Comparison of ENCODE assay signal across 8 mouse cellular contexts in the genomic region with DNA sequence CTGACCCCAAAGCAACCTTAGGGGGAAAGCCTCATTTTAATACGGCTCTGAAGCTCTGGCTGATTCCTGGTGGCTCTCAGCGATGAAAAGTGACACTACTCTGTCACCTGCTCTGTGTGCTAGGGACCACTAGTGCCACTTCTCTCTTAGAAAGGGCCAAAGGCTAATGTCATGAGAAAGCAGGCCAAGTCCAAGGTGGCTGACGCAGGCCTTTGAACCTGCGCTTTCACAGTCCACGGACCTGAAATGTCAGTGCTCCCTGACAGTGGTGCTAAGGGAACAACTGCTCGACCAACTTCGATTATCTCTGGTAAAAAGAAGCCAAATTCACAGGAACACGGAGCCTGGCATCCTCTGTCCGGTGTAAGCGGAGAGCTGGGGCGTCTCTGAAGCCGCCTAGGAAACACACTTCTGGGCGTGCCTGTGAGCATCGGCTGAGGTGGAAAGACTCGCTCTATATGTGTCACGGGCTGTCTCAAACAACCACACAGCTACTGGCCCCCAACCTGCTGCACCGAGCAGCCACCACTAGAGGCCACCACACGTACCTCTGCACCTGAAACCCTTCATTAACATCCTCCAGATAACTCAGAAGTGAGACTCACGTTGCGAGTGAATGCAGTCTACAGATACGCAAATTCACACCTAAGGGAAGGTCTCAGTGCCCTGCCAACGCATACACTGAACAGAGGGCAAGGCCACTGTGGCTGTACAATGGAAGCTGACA.
A peak's percentile ranks its signal among the peaks of the same experiment; 100 is the strongest.
DNase-seq lines count a peak whose midpoint lies in the region; ATAC-seq and TF ChIP-seq lines count a peak whose summit lies in the region.

No protein-coding gene starts in this region.

- TF ChIP-seq POLR2A in cortical plate, adult 2 months (IDR thresholded peaks at IDR 0.05; ENCODE audit: extremely low read depth, insufficient read depth, low read length): no peak

- whole genome bisulfite sequencing in midbrain, embryonic 16.5 days: 76% methylated on average over 22 of the region's 22 CpGs

- intact Hi-C loops in heart, postnatal 25 days (cut with DNase I): loop anchor here (2.0 kb wide), 1 partner anchor 149 kb away; no protein-coding TSS in a partner anchor
- intact Hi-C loops in heart, postnatal 14 days (cut with DNase I): loop anchor here (2.0 to 10.0 kb wide), 3 partner anchors 149 to 876 kb away; no protein-coding TSS in a partner anchor
- intact Hi-C loops in left cerebral cortex, postnatal 36 days (cut with DNase I): loop anchor here (2.0 to 10.0 kb wide), 3 partner anchors 149 to 676 kb away; a partner anchor contains a TSS

- no peak overlapping the region for H3K27ac ChIP-seq in cortical plate, adult 2 months (ENCODE audit: insufficient read depth, low read length)
- no peak overlapping the region for H3K27ac ChIP-seq in midbrain, embryonic 16.5 days (ENCODE audit: low read length)

- no peak overlapping the region for H3K4me3 ChIP-seq in cortical plate, adult 2 months (ENCODE audit: insufficient read depth, low read length)
- no peak overlapping the region for H3K4me3 ChIP-seq in midbrain, embryonic 16.5 days (ENCODE audit: low read depth, low read length)

- peak; percentile 15 to 34 for DNase-seq in heart, adult 18-20 months
- no peak for DNase-seq in heart, postnatal 25 days (ENCODE audit: low spot score)
- DNase-seq in Muller cell, postnatal 12 days (ENCODE audit: inconsistent ontology term): peak; percentile 16
- DNase-seq in heart, postnatal 14 days: peak; percentile 32 to 42
- peak; percentile 32 to 34 for DNase-seq in left cerebral cortex, postnatal 36 days (ENCODE audit: low spot score in 2 of 2)
- DNase-seq in thymus, postnatal 0 days (ENCODE audit: low spot score): peak; percentile 45

- H3K9me3 ChIP-seq in midbrain, embryonic 16.5 days (replicated peaks; ENCODE audit: control insufficient read depth, low read length, poor library complexity, severe bottlenecking): no peaks in the 10 kb centered on the region

- H3K27me3 ChIP-seq in midbrain, embryonic 16.5 days (ENCODE audit: control insufficient read depth, insufficient read depth, low read depth, low read length): no peaks in the 10 kb centered on the region

- peaks cover 4% of the 10 kb centered on the region; the same call in 1 of the 2 replicates for H3K4me1 ChIP-seq in cortical plate, adult 2 months (ENCODE audit: control insufficient read depth, insufficient read depth, low read length)
- peaks cover 15% of the 10 kb centered on the region; the same call in 1 of the 2 replicates for H3K4me1 ChIP-seq in midbrain, embryonic 16.5 days (ENCODE audit: control insufficient read depth, insufficient read depth, low read length)

- H3K36me3 ChIP-seq in midbrain, embryonic 16.5 days (ENCODE audit: control insufficient read depth, insufficient read depth, low read length): no peaks in the 10 kb centered on the region

- ATAC-seq in midbrain, embryonic 16.5 days: peak; percentile 13; the same call in 1 of the 2 replicates

- TF ChIP-seq CTCF in cortical plate, adult 2 months (IDR thresholded peaks at IDR 0.05; ENCODE audit: extremely low read depth, insufficient read depth, low read length): peak; percentile 82

- no peak overlapping the region for H3K9ac ChIP-seq in midbrain, embryonic 16.5 days (ENCODE audit: low read depth, low read length)

- H3K4me2 ChIP-seq in midbrain, embryonic 16.5 days (ENCODE audit: low read length): no peak overlapping the region
